Mouse (Mus musculus): ENCODE measurements around the gene Dennd1c. TPM values are rescaled to one million over a fixed set of nuclear protein-coding genes. Genes with fewer than 3 reads are reported as not detected.
"Not testable (repeated sequence)": the region's sequence is repeated elsewhere in the genome, so short reads cannot be mapped to it uniquely, and the experiment has no call there.

Dennd1c gene
- polyA plus RNA-seq, 1 experiment from 2014 or later = 4.8 TPM

DNA sequence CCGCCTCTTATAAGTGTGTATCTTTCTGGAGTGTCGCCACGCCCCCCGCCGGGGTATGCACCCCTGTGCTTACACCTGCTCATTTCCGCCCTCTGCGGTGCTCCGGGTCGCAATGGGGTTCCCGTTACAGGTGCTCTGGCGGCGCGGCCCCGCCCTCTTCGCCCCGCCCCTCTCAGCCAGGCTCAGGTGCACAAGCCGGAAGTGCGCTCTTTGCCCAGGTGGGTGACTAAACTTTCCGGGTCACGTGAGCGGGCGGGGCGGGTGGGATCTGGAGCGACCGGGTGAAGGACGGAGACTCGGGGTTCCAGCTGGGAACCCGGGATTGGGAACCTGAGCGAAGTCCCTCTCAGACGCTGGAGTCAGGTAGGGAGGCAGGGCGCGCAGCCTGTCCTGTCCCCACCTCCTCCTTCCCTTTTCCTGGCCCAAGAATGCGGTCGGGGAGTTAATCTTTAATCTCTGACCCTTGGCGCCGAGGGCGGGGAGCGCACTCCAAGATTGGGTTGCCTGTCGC lies 16.2 kb downstream of the Dennd1c start:
- H3K4me2 ChIP-seq = peak overlapping the region; percentile 43
- peak overlapping the region; percentile 92 for H3K27ac ChIP-seq
- peaks cover 16% of the 10 kb centered on the region for H3K4me1 ChIP-seq
- H3K4me3 ChIP-seq = peak overlapping the region; percentile 51
- WGBS = 1% methylated on average over 39 of the region's 39 CpGs
- 0 out of 2 replicates have a peak, but pooled peaks cover 2% of the 10 kb centered on the region for H3K36me3 ChIP-seq
- no peaks in the 10 kb centered on the region for H3K9me3 ChIP-seq
- peak; percentile 48 for ATAC-seq (ENCODE audit: borderline replicate concordance, extremely low read depth, low FRiP score, low TSS enrichment)
- H3K27me3 ChIP-seq = peaks cover 30% of the 10 kb centered on the region
- peak overlapping the region; percentile 41 for H3K9ac ChIP-seq

DNA sequence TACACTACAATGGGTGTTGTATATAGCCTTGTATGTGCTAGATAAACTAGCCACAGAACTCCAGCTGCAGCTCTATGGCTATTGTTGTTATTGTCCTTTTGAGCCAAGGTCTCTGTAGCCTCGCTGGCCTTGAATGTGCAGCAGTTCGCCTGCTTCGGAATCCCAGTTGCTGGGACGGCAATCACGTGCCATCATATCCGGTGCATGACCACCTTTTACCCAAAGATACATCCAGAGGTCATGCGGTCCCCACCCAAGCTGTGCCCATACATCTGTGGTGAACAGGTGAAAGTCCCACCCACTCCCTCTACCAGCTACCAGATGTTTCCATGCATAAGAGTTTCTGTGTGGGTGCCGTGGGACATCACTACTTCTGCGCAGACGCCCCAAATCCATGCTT lies 17.2 kb downstream of the Dennd1c start:
- ATAC-seq (ENCODE audit: borderline replicate concordance, extremely low read depth, low FRiP score, low TSS enrichment) = no peak
- H3K9me3 ChIP-seq = no peaks in the 10 kb centered on the region
- peak overlapping the region; percentile 98 for H3K4me2 ChIP-seq
- H3K4me3 ChIP-seq = peak overlapping the region; percentile 85; the same call in 1 of the 2 replicates
- 33% methylated on average over 10 of the region's 10 CpGs for WGBS
- H3K4me1 ChIP-seq = peaks cover 16% of the 10 kb centered on the region
- no peak overlapping the region for H3K9ac ChIP-seq
- H3K27me3 ChIP-seq = peaks cover 30% of the 10 kb centered on the region
- H3K27ac ChIP-seq = peak overlapping the region; percentile 83; the same call in 1 of the 2 replicates
- H3K36me3 ChIP-seq = 0 out of 2 replicates have a peak, but pooled peaks cover 2% of the 10 kb centered on the region

DNA sequence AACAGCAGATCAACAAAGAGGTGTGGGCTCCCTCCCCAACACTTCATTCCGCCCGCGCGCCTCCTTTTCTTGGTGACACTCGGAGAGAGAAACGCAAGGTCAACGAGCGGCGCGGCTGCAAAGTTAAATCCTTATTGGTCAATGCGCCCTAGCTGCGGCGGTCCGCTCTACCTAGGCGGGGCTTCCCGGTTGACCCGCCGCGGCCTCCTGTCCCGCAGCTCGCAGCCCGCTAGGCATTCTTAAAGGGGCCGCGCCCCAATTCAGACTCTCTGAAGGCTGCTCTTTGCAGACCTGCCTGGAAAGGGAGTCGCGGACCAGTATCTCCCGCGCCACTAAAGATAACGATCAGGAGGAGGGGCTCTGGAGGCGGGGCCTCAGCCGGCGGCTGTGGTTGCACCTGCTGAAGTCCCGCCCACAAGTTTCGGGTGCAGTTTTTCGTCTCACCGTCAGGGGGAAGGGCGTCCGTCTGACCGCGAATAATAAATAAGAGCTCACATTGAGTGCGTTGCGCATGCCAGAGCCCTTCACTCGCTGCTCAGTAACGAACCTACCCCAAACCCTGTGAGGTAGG lies 18.0 kb downstream of the Dennd1c start:
- H3K4me3 ChIP-seq = peak overlapping the region; percentile 85
- ATAC-seq (ENCODE audit: borderline replicate concordance, extremely low read depth, low FRiP score, low TSS enrichment) = peak; percentile 81

DNA sequence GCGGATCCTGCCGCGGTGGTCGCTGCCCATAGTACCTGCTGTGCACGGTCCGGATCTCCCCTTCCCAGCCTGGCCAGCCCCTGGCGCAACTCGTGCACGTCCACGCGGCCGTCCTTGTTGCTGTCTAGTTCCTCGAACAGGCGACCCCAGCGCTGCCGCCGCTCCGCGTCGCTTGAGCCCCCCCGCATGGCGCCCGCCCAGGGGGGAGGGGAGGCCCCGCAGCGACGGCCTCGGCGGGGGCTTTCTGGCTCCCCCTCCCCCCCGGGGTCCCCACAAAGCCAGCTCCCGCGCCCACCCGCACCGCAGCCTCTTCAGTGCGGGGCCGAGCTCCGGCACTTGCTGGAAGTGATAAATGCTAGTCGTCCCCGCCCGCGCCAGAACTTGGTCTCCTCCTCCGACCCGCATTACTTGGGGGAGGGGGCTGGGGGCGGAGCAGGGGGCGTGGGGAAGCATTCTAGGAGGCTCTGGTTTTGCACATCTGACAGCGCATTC lies 18.8 kb downstream of the Dennd1c start, which contains the start of gene Slc25a23:
Gene Slc25a23 (minus strand): TSS at position 378 of the 492 bp plus-strand sequence.
- Histone ChIP-seq H3K4me1 (peaks cover 16% of the 10 kb centered on the region), H3K27ac (peak within 1 kb of the TSS; percentile 83), H3K4me3 (peak within 1 kb of the TSS; percentile 85), H3K27me3 (peaks cover 30% of the 10 kb centered on the region), H3K9ac (peak within 1 kb of the TSS; percentile 66), H3K9me3 (no peaks in the 10 kb centered on the region), H3K36me3 (0 out of 2 replicates have a peak, but pooled peaks cover 2% of the 10 kb centered on the region), H3K4me2 (peak within 1 kb of the TSS; percentile 98)
- WGBS = 2% methylated on average over 35 of the region's 45 CpGs
- peak; percentile 51; the same call in 1 of the 2 replicates for ATAC-seq (ENCODE audit: borderline replicate concordance, extremely low read depth, low FRiP score, low TSS enrichment)

More for the DNA sequence above, 18.0 kb downstream of the Dennd1c start:
- Histone ChIP-seq H3K36me3 (0 out of 2 replicates have a peak, but pooled peaks cover 2% of the 10 kb centered on the region), H3K9me3 (no peaks in the 10 kb centered on the region), H3K27ac (peak overlapping the region; percentile 83), H3K27me3 (peaks cover 30% of the 10 kb centered on the region), H3K4me2 (peak overlapping the region; percentile 98), H3K4me1 (peaks cover 16% of the 10 kb centered on the region), H3K9ac (peak overlapping the region; percentile 24; the same call in 1 of the 2 replicates)
- WGBS = 0% methylated on average over 44 of the region's 44 CpGs

DNA sequence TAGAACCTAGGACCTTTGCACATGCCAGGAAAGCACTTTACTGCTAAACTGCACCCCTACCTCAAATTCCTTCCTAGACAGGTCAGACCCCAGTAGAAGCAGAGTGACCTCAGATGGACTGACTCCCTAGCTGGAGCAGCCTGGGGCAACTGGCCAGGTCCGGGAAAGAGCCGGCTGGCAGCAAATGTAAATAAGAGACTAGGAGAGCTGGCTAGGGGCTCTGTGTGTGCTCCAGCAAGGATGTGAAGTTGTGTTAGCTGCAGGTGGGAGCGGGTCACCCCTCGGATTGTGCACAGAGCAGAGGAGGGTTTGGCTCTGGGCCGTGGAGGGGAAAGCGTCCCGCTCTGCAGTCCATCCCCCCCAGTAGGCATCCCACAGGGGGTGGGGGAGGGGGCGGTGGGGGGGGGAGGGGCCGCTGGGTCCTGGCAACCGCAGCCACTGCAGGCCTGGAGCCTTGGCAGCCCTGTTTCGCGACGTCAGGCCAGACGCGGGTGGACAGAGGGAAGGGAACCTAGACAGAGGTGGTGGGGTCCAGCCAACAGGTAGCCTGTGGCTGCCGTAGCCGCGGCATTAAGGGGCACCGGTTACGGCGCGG lies 19.3 kb downstream of the Dennd1c start, which contains the start of gene Crb3:
Gene Crb3 (plus strand): TSS at position 215 of the 595 bp plus-strand sequence.
- H3K27me3 ChIP-seq = peaks cover 30% of the 10 kb centered on the region
- H3K9me3 ChIP-seq = no peaks in the 10 kb centered on the region
- H3K9ac ChIP-seq = peak within 1 kb of the TSS; percentile 66
- H3K4me2 ChIP-seq = peak within 1 kb of the TSS; percentile 98
- H3K27ac ChIP-seq = peak within 1 kb of the TSS; percentile 83
- H3K4me3 ChIP-seq = peak within 1 kb of the TSS; percentile 85
- 0 out of 2 replicates have a peak, but pooled peaks cover 2% of the 10 kb centered on the region for H3K36me3 ChIP-seq
- 0 out of 2 replicates have a peak, but pooled peaks have one; percentile 0 for ATAC-seq (ENCODE audit: borderline replicate concordance, extremely low read depth, low FRiP score, low TSS enrichment)
- WGBS = 0% methylated on average over 16 of the region's 22 CpGs
- peaks cover 16% of the 10 kb centered on the region for H3K4me1 ChIP-seq

DNA sequence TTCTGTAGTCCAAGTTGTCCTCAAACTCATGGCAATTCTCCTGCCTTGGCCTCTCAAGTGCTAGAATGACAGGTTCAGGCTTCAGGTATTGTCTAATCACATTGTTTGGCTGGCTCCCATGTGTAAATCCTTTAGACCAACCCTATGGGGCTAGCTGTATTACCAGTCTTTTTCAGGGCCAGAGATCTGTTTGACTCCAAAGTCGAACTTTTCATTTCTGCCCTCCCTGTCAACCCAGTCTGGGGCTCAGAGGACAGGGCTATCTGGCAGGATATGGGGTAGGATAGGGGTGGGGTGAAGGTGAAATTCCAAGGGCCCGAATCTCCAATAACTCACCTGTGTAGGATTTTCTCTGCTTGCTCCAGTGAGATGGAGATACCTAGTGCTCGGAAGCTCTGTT lies 22.1 kb downstream of the Dennd1c start:
- peaks cover 15% of the 10 kb centered on the region for H3K4me1 ChIP-seq
- no peak overlapping the region for H3K4me2 ChIP-seq
- peaks cover 10% of the 10 kb centered on the region; the same call in 1 of the 2 replicates for H3K36me3 ChIP-seq
- ATAC-seq (ENCODE audit: borderline replicate concordance, extremely low read depth, low FRiP score, low TSS enrichment) = no peak
- H3K9me3 ChIP-seq = no peaks in the 10 kb centered on the region
- 74% methylated on average over 3 of the region's 3 CpGs for WGBS
- no peak overlapping the region for H3K4me3 ChIP-seq
- no peak overlapping the region for H3K27ac ChIP-seq
- H3K9ac ChIP-seq = no peak overlapping the region
- H3K27me3 ChIP-seq = peaks cover 5% of the 10 kb centered on the region

DNA sequence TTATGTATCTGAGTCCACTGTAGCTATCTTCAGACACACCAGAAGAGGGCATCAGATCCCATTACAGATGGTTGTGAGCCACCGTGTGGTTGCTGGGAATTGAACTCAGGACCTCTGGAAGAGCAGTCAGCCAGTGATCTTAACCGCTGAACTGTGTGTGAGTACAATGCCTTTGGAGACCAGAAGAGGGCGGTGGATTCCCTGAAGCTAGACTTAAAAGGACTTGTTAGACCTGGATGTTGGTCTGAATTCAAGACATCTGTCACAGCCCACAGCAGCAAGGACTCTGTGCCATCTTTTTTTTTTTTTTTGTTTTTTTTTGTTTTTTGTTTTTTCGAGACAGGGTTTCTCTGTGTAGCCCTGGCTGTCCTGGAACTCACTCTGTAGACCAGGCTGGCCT lies 26.6 kb downstream of the Dennd1c start:
- H3K4me2 ChIP-seq; H3K4me1 ChIP-seq; ATAC-seq (ENCODE audit: borderline replicate concordance, extremely low read depth, low FRiP score, low TSS enrichment); H3K27ac ChIP-seq; H3K9me3 ChIP-seq; H3K4me3 ChIP-seq; H3K27me3 ChIP-seq; H3K9ac ChIP-seq; H3K36me3 ChIP-seq: not testable (repeated sequence)
- 83% methylated on average over 4 of the region's 4 CpGs for WGBS

DNA sequence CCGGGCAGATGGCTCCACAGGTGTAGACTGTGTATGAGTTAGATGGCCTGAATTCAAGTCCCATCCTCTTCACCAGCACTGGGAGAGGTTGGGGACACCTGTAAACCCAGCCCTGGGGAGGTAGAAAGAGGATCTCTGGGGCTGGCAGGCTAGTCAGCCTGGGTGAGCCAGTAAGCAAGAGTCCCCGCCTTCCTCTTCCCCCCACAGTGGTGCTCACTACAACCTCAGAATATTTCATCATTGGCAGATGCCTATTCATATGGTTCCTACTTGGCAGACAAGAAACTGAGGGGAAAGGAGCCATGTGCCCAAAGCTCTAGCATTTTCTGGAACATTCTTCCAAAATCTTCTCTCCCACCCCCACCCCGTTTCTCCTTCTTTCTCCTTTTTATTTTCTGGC lies 29.5 kb downstream of the Dennd1c start:
- Histone ChIP-seq H3K4me2 (no peak overlapping the region), H3K9me3 (no peaks in the 10 kb centered on the region), H3K27ac (no peak overlapping the region), H3K27me3 (no peaks in the 10 kb centered on the region), H3K4me1 (no peaks in the 10 kb centered on the region), H3K4me3 (no peak overlapping the region), H3K36me3 (peaks cover 8% of the 10 kb centered on the region; the same call in 1 of the 2 replicates), H3K9ac (no peak overlapping the region)
- WGBS = 92% methylated on average over 3 of the region's 3 CpGs
- ATAC-seq (ENCODE audit: borderline replicate concordance, extremely low read depth, low FRiP score, low TSS enrichment) = no peak

DNA sequence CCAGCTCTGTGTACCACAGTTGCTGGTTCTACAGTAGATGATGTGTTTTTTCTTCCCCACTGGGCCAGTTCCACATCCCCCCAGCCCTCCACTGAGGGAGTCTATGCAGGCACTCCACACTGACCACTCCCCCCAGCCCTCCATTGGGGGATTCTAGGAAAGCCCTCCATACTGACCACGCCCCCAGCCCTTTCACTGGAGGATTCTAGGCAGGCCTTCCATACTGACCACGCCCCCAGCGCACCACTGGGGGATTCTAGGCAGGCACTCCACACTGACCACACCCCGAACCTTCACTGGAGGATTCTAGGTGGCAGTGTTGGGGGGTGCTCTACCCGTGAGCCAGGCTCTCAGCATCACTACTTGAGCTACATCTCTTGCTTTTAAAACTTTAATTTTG lies 30.9 kb downstream of the Dennd1c start:
- Histone ChIP-seq H3K4me3 (no peak overlapping the region), H3K27ac (no peak overlapping the region), H3K4me1 (no peaks in the 10 kb centered on the region), H3K4me2 (no peak overlapping the region), H3K27me3 (no peaks in the 10 kb centered on the region), H3K36me3 (peaks cover 3% of the 10 kb centered on the region; the same call in 1 of the 2 replicates), H3K9me3 (no peaks in the 10 kb centered on the region), H3K9ac (no peak overlapping the region)
- WGBS = 36% methylated on average over 5 of the region's 5 CpGs
- no peak; the same call in 1 of the 2 replicates for ATAC-seq (ENCODE audit: borderline replicate concordance, extremely low read depth, low FRiP score, low TSS enrichment)

DNA sequence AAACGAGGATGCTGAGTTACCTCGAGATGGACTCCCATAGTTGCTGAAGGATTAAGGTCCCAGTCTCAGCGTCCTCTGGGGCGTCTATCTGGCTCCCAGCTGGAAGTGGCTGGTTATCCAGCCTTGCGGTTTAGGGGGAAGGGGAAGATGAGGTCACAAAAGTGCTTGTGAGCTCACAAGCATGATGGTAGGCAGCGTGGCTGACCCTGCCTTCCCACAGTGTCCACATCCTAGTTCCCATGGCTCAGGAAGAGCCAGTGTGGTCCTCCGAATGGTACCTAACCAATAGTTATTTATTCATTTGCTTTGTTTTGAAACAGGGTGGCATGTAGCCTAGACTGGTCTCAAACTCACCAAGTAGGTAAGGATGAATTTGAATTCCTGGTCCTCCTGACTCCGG lies 36.8 kb downstream of the Dennd1c start, which contains the start of gene Slc25a41:
Gene Slc25a41 (minus strand): TSS at position 101 of the 400 bp plus-strand sequence.
- Histone ChIP-seq H3K27me3 (peaks cover 8% of the 10 kb centered on the region; the same call in 1 of the 2 replicates), H3K9ac (no peak within 1 kb of the TSS), H3K36me3 (no peaks in the 10 kb centered on the region), H3K4me2 (no peak within 1 kb of the TSS), H3K9me3 (no peaks in the 10 kb centered on the region), H3K27ac (no peak within 1 kb of the TSS), H3K4me1 (no peaks in the 10 kb centered on the region), H3K4me3 (no peak within 1 kb of the TSS)
- ATAC-seq (ENCODE audit: borderline replicate concordance, extremely low read depth, low FRiP score, low TSS enrichment) = no peak
- WGBS = 71% methylated on average over 8 of the region's 8 CpGs

DNA sequence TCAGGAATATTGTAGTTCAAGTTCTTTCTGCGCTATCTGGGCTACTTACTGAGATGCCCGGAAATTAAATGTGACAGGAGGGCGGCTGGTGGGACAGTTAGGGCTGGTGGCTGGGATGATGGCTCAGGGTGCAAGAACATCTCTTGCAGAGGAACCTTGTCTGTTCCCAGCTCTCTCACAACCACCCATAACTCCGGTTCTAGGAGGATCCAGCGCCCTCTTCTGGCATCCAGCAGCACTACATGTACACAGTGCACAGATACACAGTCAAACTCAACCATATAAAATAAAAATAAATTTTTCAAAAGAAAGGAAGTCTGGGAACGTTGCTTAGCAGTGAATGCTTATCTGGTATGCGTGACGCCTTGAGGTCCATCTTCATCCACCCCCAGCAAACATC lies 39.3 kb downstream of the Dennd1c start:
- Histone ChIP-seq H3K36me3 (no peaks in the 10 kb centered on the region), H3K27me3 (peaks cover 8% of the 10 kb centered on the region; the same call in 1 of the 2 replicates), H3K4me2 (no peak overlapping the region), H3K9me3 (no peaks in the 10 kb centered on the region), H3K27ac (no peak overlapping the region), H3K4me1 (no peaks in the 10 kb centered on the region), H3K4me3 (no peak overlapping the region), H3K9ac (no peak overlapping the region)
- WGBS = 36% methylated on average over 8 of the region's 8 CpGs
- no peak for ATAC-seq (ENCODE audit: borderline replicate concordance, extremely low read depth, low FRiP score, low TSS enrichment)
